Mouse (Mus musculus): ENCODE results near the gene Rab11b. TPM values are rescaled to one million over a fixed set of nuclear protein-coding genes. Genes with fewer than 3 reads are reported as not detected.

The Rab11b gene
- polyA plus RNA-seq, 1 experiment from 2014 or later, result 351 TPM

DNA sequence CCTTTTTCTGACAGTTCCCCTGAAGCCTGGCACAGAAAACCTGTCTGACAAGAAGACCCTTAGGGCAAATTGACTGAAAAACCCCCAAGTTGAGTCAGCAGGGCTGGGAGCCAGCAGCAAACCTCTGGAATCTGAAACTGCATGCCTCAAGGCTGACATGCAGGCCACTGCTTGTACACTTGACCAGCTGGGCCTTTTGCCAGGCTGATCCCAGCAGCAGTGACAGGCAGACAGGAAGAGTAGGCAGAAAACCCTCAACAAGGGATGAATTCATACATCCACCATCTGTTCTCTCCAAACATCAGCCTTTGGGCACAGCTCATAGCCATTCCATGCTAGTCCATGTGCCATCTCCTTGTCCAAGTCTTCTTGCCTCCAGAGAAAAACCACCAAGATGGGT, 23.1 kb upstream of the Rab11b start:
- no peaks in the 10 kb centered on the region for H3K9me3 ChIP-seq

DNA sequence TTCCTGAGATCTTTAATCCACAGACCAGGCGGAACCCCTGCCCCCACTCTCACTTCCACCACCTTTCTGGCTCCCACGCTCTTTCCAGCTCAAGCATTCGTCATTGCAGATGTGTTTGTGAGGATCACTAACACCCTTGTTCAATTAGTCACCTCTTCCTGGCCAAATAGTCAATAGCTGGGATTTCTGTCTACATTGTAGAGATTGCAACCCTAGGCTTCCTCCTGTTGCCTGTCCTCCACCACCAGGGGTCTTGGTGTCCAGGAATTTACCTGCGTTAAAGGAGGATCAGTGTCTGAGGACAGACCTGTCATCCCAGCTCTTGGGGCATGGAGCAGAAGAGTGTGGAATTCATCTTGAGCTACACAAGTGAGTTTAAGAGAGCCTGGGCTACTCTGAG, 21.7 kb upstream of the Rab11b start:
- peak overlapping the region; percentile 81 for H3K4me2 ChIP-seq
- H3K27ac ChIP-seq, result peak overlapping the region; percentile 98
- H3K27me3 ChIP-seq, result no peaks in the 10 kb centered on the region
- H3K4me3 ChIP-seq (replicated peaks), result peak overlapping the region; percentile 54
- no peaks in the 10 kb centered on the region for H3K9me3 ChIP-seq
- H3K36me3 ChIP-seq, result peaks cover 14% of the 10 kb centered on the region
- no peak for ATAC-seq (ENCODE audit: insufficient number of reproducible peaks, insufficient read depth, low FRiP score, low TSS enrichment, low read depth)
- WGBS, result 43% methylated on average over 4 of the region's 4 CpGs
- peaks cover 51% of the 10 kb centered on the region for H3K4me1 ChIP-seq (replicated peaks)
- H3K9ac ChIP-seq (replicated peaks), result peak overlapping the region; percentile 66; the same call in 1 of the 2 replicates

More for the DNA sequence above, 23.1 kb upstream of the Rab11b start:
- H3K4me2 ChIP-seq, result no peak overlapping the region
- H3K36me3 ChIP-seq, result peaks cover 1% of the 10 kb centered on the region
- H3K27me3 ChIP-seq, result no peaks in the 10 kb centered on the region
- ATAC-seq (ENCODE audit: insufficient number of reproducible peaks, insufficient read depth, low FRiP score, low TSS enrichment, low read depth), result no peak
- no peak overlapping the region for H3K4me3 ChIP-seq (replicated peaks)
- H3K9ac ChIP-seq (replicated peaks), result no peak overlapping the region
- peaks cover 45% of the 10 kb centered on the region for H3K4me1 ChIP-seq (replicated peaks)
- no peak overlapping the region; the same call in 1 of the 2 replicates for H3K27ac ChIP-seq

DNA sequence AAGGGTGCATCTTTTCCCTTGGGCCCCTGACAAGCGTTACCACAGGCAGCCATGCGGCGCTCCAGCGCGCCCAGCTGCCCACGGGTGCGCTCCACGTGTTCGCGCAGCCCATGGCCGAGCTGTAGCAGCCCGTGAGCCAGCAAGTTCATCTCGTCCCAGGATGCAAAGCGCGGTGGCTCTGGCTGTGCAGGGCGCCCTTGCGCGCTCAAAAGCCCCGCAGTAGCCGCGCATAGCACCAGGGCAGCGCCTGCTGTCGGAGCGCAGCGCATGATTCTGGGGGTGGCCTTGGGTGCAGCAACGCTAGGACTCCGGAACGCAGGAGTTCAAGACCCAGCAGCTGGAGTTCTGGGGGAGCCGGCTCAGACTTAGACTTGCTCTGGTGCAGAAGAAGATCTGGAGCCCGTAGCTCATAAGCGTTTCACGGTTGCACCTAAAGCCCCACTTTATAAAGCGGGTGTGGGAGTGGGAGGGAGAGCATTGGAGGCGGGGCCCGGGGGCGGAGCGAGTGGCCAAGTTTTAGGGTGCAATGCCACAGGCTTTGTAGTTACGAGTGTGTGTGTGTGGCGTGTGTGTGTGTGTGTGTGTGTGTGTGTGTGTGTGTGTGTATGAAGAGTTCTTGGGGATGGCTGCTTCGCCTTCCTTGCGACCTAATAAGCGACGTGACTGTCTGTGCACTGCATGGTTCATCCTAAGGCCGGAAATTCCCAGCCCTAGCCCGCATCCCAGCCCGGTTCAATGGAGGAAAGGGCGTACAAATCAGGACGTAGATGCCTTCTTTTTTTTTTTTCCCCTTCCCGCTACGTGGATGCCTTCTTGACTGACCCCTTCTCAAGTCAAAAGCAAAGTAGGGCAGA, 21.0 kb upstream of the Rab11b start, which contains the start of gene Angptl4:
Gene Angptl4 (minus strand): TSS at position 707 of the 854 bp plus-strand sequence.
- ATAC-seq (ENCODE audit: insufficient number of reproducible peaks, insufficient read depth, low FRiP score, low TSS enrichment, low read depth), result peak; percentile 60
- peak within 1 kb of the TSS; percentile 81 for H3K4me2 ChIP-seq
- peaks cover 22% of the 10 kb centered on the region for H3K36me3 ChIP-seq
- peak within 1 kb of the TSS; percentile 98 for H3K27ac ChIP-seq
- H3K27me3 ChIP-seq, result no peaks in the 10 kb centered on the region
- WGBS, result 2% methylated on average over 50 of the region's 50 CpGs
- peak within 1 kb of the TSS; percentile 66 for H3K9ac ChIP-seq (replicated peaks)
- H3K4me1 ChIP-seq (replicated peaks), result peaks cover 51% of the 10 kb centered on the region
- H3K9me3 ChIP-seq, result no peaks in the 10 kb centered on the region
- H3K4me3 ChIP-seq (replicated peaks), result peak within 1 kb of the TSS; percentile 54

DNA sequence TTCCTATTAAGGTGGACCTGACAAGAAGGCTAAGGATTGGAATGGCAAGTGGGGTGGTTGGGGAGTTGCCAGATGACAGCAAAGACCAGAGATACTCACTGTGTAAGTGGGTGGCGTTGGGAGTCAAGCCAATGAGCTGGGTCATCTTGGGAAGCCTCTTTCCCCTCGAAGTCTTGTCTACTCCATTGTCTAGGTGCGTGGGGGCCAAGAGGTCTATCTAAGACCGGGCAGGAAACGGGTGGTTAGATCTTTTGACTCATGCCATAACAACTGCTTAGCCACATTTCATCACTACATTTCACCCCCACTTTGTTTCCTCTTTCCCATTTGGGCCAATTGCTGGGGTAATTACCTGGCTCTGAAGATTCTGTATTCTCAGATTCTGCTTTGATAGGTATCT, 20.1 kb upstream of the Rab11b start:
- Histone ChIP-seq H3K4me2 (peak overlapping the region; percentile 81), H3K4me1 (replicated peaks) (peaks cover 51% of the 10 kb centered on the region), H3K9me3 (no peaks in the 10 kb centered on the region), H3K27ac (peak overlapping the region; percentile 98), H3K27me3 (no peaks in the 10 kb centered on the region), H3K4me3 (replicated peaks) (peak overlapping the region; percentile 54), H3K36me3 (peaks cover 31% of the 10 kb centered on the region), H3K9ac (replicated peaks) (peak overlapping the region; percentile 66)
- no peak for ATAC-seq (ENCODE audit: insufficient number of reproducible peaks, insufficient read depth, low FRiP score, low TSS enrichment, low read depth)
- WGBS, result 94% methylated on average over 5 of the region's 5 CpGs

DNA sequence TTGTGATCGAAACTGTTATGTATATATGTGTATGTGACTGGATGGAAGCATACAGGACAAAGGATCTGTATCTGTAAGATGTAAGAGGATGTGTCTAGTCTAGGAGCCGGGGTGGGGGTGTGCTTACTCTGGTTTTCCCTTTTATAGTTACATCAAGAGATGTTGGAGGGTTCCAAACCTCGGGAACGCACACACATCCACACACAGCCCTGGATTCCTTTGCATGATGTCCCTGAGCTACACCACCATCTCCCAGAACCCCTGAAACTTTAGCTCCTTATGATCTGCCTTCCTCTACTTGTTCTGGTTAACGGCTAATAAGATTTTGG, 19.6 kb upstream of the Rab11b start:
- H3K9ac ChIP-seq (replicated peaks), result 0 out of 2 replicates have a peak overlapping the region, but pooled peaks have one; percentile 27
- peak overlapping the region; percentile 54 for H3K4me3 ChIP-seq (replicated peaks)
- peaks cover 36% of the 10 kb centered on the region for H3K36me3 ChIP-seq
- ATAC-seq (ENCODE audit: insufficient number of reproducible peaks, insufficient read depth, low FRiP score, low TSS enrichment, low read depth), result no peak
- peak overlapping the region; percentile 98 for H3K27ac ChIP-seq
- peaks cover 51% of the 10 kb centered on the region for H3K4me1 ChIP-seq (replicated peaks)
- H3K27me3 ChIP-seq, result no peaks in the 10 kb centered on the region
- H3K4me2 ChIP-seq, result peak overlapping the region; percentile 81
- no peaks in the 10 kb centered on the region for H3K9me3 ChIP-seq
- WGBS, result 80% methylated on average over 5 of the region's 5 CpGs

DNA sequence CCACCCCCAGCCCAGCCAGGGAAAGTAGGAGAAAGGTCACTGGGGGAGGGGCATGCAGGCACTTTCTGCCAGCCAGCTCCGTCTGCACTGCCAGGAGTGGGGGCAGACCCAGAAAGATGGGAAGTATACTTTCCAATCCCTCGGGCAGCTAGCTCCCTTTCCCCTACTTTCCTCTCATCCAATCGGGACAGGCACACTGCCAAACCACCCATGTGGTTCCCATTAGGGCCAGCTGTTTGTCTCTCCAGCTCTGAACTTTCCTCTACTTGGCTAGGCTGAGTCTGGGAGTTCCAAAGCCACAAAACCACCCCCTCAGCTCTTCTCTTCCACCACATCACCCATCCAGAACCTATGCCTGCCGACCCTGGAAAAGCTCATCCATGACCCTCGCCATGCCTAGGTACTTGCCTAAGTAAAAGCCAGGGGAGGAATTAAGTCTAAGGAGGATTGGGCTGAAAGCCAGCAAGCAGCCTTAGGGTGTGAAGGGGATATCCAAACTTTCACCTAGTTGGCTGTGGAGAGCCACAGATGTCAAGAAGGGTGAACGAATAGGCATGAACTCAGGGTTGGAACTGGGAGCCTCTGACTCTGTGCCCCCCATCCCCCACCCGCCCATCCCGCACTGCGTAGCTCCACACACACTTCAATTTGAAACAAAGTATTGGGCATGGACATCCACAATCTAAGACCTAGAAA, 19.1 kb upstream of the Rab11b start:
- peak overlapping the region; percentile 54 for H3K4me3 ChIP-seq (replicated peaks)
- WGBS, result 23% methylated on average over 9 of the region's 9 CpGs
- peak overlapping the region; percentile 44 for H3K9ac ChIP-seq (replicated peaks)
- peaks cover 41% of the 10 kb centered on the region for H3K36me3 ChIP-seq
- peak overlapping the region; percentile 98 for H3K27ac ChIP-seq
- H3K27me3 ChIP-seq, result no peaks in the 10 kb centered on the region
- H3K4me2 ChIP-seq, result peak overlapping the region; percentile 81
- peaks cover 51% of the 10 kb centered on the region for H3K4me1 ChIP-seq (replicated peaks)
- H3K9me3 ChIP-seq, result no peaks in the 10 kb centered on the region
- ATAC-seq (ENCODE audit: insufficient number of reproducible peaks, insufficient read depth, low FRiP score, low TSS enrichment, low read depth), result peak; percentile 91

DNA sequence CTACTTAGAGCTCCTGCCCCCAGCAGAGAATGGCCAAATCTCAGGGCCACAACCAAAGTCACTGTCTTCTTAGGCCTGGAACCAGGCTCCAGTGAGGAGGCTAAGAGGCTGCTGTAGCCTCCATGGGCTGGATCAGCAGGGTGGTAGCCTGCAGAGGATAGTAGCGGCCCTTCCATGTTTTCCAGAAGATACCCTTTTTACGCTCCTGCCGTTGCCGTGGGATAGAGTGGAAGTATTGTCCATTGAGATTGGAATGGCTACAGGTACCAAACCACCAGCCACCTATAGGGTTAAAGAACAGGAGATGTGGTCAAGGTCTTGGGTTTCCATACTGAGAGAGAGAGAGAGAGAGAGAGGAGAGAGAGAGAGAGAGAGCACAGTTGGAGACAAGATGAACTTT, 15.0 kb upstream of the Rab11b start:
- ATAC-seq (ENCODE audit: insufficient number of reproducible peaks, insufficient read depth, low FRiP score, low TSS enrichment, low read depth), result no peak
- H3K4me1 ChIP-seq (replicated peaks), result peaks cover 24% of the 10 kb centered on the region
- 95% methylated on average over 4 of the region's 4 CpGs for WGBS
- no peak overlapping the region for H3K4me3 ChIP-seq (replicated peaks)
- no peak overlapping the region for H3K4me2 ChIP-seq
- H3K27me3 ChIP-seq, result no peaks in the 10 kb centered on the region
- peaks cover 48% of the 10 kb centered on the region for H3K36me3 ChIP-seq
- H3K27ac ChIP-seq, result no peak overlapping the region
- H3K9me3 ChIP-seq, result no peaks in the 10 kb centered on the region
- no peak overlapping the region for H3K9ac ChIP-seq (replicated peaks)

DNA sequence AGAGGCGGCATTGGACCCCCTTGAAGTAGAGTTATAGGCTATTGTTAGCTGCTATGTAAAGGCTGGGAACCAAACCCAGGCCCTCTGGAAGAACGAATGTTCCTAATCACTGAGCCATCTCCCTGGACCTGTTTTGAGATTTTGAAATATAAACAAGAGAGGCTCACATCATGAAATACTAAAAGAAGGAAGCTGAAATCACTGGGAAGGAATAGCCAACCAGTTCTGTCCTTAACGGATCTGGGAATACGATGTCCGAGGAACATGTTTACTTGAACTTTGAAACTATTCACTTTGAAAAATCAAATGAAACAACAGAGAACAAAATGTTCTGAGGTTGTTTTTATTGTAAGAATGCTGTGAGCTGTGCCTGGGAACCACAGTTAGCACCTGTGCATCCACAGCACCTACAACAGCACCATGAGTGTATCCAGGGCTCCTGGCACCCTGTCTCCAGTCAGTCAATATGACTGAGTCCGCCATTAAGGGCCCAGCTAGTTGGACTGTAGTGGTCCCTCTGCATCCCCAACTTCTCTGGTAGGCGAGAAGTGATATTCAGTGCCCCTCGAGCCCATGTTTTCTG, 14.3 kb upstream of the Rab11b start:
- Histone ChIP-seq H3K27me3 (no peaks in the 10 kb centered on the region), H3K4me3 (replicated peaks) (no peak overlapping the region), H3K4me1 (replicated peaks) (peaks cover 18% of the 10 kb centered on the region), H3K9me3 (no peaks in the 10 kb centered on the region), H3K27ac (no peak overlapping the region), H3K9ac (replicated peaks) (no peak overlapping the region), H3K36me3 (peaks cover 48% of the 10 kb centered on the region), H3K4me2 (no peak overlapping the region)
- WGBS, result 91% methylated on average over 8 of the region's 8 CpGs
- ATAC-seq (ENCODE audit: insufficient number of reproducible peaks, insufficient read depth, low FRiP score, low TSS enrichment, low read depth), result no peak

DNA sequence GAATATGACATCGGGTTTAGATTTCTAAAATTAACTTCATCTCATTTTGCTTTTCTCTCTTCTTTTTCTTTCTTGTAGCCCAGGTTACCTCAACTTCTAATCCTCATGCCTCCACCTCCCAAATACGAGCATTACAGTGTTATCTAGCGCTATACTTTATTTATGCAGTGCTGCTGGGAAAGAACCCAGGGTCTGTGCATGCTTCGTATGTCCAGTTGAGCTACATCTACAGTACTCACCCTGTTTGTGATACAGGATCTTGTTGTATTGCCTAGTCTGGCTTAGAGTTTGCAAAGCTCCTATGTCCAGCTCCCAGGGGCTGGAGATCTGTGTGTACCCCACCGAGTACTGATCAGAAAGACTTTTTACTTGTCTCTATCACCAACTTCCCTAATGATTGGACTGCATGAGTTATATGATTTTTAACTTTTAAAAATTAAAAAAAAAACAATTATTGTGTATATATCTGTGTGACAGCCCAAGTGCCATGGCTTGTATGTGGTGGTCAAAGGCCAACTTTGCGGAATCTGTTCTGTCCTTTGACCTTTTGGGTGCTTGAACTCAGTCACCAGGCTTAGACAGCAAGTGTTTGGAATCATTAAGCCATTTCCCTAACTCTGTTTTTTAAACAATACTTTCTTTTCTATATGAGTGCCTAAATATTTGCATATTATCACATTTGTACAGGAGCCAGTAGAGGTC, 13.7 kb upstream of the Rab11b start:
- 91% methylated on average over 6 of the region's 6 CpGs for WGBS
- Histone ChIP-seq H3K9ac (replicated peaks) (no peak overlapping the region), H3K36me3 (peaks cover 48% of the 10 kb centered on the region), H3K4me3 (replicated peaks) (no peak overlapping the region), H3K9me3 (no peaks in the 10 kb centered on the region), H3K27ac (no peak overlapping the region), H3K4me1 (replicated peaks) (peaks cover 12% of the 10 kb centered on the region), H3K27me3 (no peaks in the 10 kb centered on the region), H3K4me2 (no peak overlapping the region)
- ATAC-seq (ENCODE audit: insufficient number of reproducible peaks, insufficient read depth, low FRiP score, low TSS enrichment, low read depth), result no peak

DNA sequence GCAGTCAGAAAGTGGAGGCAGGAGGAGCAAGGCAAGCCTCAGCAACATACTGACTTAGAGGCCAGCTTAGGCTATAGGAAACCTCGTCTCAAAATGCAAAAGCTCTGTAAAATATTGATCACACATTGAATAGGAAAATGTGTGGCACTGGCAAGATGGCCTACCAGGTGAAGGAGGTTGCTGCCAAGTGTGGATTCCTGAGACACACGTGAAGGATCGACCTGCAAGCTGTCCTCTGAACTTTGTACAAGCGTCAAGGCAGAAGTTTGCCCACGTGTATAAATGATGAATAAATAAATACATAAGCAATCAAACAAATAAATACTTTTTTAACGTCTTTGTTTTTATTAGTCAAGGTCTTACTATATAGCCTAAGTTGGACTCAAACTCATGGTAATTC, 13.1 kb upstream of the Rab11b start:
- no peak for ATAC-seq (ENCODE audit: insufficient number of reproducible peaks, insufficient read depth, low FRiP score, low TSS enrichment, low read depth)
- Histone ChIP-seq H3K27ac (no peak overlapping the region), H3K9me3 (no peaks in the 10 kb centered on the region), H3K27me3 (no peaks in the 10 kb centered on the region), H3K4me2 (no peak overlapping the region), H3K4me1 (replicated peaks) (peaks cover 6% of the 10 kb centered on the region), H3K4me3 (replicated peaks) (no peak overlapping the region), H3K36me3 (peaks cover 47% of the 10 kb centered on the region), H3K9ac (replicated peaks) (no peak overlapping the region)
- 82% methylated on average over 6 of the region's 6 CpGs for WGBS

DNA sequence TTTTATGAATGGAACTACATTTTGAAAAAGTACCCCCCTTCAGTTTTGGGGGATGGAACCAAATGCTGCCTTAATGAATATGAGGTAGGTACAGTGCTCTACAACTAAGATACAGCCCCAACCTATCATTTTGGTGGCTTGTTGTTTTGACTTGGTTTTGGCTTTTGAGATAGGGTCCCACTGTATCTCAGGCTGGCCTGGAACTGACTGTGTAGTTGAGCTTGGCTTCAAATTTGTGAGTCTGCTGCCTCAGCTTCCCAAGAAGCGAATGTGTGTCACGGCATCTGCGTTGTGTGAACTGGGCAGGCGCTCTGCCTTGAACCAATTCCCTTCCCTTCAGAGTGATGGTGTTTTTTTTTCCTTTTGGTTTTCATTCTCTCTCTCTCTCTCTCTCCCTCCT, 11.3 kb upstream of the Rab11b start:
- Histone ChIP-seq H3K27ac (no peak overlapping the region), H3K4me3 (replicated peaks) (no peak overlapping the region), H3K4me2 (no peak overlapping the region), H3K9ac (replicated peaks) (no peak overlapping the region), H3K27me3 (no peaks in the 10 kb centered on the region), H3K36me3 (peaks cover 29% of the 10 kb centered on the region), H3K4me1 (replicated peaks) (no peaks in the 10 kb centered on the region), H3K9me3 (no peaks in the 10 kb centered on the region)
- 93% methylated on average over 4 of the region's 4 CpGs for WGBS
- no peak for ATAC-seq (ENCODE audit: insufficient number of reproducible peaks, insufficient read depth, low FRiP score, low TSS enrichment, low read depth)
